Mouse (Mus musculus): ENCODE measurements around the gene Vstm2l. TPM values are rescaled to one million over a fixed set of nuclear protein-coding genes. Genes with fewer than 3 reads are reported as not detected.
A peak's percentile ranks its signal among the peaks of the same experiment; 100 is the strongest.

Vstm2l gene
- total RNA-seq, 2 experiments from 2014 or later = 0.40 to 0.45 TPM

DNA sequence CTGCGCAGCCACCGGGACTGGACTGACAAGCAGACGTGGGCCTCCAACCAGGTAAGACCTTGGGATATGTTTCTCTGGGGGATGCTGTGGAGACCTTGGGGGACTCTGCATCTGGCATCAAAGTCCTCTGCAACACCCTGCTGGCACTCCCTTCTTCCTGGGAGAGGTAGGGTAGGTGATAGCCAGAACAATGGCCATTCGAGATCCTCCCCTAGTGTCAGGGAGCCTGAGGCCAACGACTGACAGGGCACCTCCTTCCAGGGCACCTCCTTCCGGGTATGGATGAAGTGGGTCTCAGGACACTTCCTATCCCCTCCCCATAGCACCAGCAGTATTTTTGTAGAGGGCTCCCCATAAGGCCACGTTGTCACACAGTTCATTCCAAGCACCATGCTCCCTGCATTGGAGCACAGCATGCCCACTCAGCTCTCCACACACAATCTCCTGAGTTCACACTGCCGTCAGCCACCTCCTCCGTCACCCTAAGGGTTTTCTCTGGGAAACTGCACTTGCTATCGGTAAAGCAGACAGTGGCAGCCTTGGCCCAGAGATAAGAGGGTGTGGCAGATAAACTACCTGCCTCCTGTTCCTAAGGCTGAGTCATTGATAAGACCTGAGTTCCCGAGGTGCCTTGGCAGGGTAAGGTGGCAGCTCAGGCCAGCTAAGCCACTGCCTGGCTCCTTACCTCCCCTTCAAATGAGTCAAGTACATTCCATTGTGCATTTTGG lies 21.2 kb downstream of the Vstm2l start:
- no peak for DNase-seq

DNA sequence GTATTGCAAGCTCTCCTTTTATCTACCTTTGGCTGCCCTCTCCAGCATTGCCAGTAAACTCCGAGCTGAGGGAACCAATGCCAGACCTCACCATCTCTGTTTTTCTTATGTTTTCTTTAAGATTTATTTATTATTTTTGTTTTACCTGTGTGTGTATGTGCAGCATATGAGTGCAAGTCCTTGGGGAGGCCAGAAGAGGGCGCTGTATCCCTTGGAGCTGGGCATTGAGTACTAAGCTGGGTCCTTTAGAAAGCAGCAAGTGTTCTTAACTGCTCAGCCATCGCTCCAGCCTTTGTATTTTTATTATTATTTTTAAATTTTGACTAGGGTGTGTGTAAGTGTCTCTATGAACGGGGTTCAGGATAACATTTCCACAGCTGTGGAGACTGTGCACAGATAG lies 22.2 kb downstream of the Vstm2l start:
- no peak for DNase-seq

DNA sequence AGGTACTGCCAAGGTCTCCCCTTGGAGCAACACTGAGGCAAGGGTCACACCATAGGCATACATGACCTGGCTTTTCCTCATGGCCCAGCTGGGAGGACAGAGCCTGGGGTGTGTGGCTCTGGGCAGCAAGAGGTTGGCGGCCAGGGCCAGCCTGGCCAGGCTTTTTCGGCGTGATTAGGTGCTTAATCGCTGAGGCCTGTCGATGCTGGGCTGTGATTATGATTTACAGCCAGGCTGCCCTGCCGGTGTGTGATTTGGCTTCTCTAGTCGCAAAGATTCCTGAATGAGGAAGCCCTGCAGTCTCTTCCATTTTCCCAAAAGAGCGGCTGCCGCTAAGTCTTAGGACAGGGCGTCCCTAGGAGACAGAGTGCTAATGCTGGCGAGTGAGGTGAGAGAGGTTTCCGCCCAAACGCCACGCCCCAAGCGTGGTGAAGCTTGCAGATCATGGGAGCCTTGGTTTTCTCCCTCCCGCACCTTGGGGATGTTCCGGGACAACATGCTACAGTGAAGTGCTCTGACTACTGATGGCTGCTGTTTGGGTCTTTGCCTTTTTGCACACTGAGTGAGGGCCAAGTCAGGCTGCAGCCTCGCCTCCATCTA lies 26.2 kb downstream of the Vstm2l start:
- no peak for DNase-seq

DNA sequence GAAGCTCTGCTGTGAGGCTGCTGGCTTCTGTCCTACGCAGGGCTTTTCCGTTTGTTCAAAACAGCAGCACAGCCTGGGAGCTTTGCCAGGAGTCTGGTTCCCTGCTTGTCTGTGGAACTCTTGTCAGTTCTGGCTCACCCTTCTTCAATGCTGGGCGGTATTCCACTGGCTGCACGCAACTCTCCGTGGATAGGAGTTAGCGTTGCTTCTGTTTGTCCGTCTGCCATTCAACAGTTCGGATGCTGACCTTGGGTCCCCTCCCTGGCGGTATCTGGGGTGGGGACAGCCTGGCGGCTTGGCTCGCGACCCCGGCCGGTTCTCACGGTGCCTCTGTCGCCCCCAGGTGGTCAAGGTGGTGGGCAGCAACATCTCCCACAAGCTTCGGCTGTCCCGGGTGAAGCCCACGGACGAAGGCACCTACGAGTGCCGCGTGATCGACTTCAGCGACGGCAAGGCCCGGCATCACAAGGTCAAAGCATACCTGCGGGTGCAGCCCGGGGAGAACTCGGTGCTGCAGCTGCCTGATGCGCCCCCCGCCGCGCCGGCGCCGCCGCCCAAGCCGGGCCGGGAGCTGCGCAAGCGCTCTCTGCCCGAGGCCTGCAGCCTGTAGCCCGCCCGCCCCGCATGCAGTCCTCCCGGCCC lies 29.2 kb downstream of the Vstm2l start:
- DNase-seq = peak; percentile 75

DNA sequence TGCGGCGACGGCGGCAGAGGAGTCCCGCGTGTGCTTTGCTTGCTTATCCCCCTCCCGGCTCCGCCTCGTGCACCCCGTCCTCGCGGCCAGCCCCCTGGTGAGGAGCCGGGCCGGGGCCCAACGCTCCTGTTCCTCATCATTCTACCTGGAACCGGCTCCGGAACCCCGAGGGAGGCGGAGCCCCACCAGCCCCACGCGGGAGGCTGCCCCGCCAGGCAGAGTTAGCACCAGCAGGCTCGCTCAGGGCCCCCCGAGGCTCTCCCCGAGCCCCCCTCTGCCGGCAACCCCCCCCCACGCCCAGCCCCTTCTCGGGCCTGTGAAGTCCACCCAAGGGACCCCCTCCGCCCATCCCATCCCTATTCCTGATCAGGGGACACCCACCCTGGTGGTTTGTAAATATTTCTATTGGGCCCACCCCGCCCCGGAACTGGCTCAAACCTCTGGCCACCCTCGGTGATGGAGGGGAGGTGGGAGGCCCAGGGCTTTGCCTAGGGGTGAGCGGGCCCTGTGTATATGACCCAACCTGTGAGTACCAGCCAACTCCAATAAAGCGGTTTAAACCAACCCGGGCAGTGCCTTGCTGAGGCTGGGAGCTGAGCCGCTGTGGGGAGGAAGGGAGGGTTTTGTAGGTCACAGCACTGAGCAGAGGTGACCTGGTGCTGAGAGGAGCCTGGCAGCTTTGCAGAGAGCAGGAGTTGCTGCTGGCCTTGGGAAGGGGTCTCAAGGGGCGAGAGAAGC lies 29.9 kb downstream of the Vstm2l start:
- DNase-seq = no peak

DNA sequence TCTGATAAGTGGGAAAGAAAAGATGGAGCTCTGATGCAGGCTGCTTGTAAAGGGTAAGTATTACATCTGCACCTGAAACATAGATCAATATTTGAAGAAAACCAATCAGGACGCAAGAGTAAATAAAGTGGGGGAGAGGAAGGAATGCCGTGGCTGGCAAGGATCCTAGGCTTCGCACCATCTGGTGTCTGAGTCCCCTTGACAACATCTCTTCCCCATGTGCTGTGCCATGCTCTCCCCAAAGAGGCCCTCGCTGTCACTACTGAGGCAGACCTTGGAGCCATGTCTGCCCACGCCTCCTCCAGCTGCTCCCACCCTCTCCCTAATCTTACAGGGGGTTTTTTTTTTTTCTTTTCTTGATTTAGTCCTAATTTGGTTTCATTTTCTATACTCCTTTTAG lies 39.5 kb downstream of the Vstm2l start:
- DNase-seq = no peak

DNA sequence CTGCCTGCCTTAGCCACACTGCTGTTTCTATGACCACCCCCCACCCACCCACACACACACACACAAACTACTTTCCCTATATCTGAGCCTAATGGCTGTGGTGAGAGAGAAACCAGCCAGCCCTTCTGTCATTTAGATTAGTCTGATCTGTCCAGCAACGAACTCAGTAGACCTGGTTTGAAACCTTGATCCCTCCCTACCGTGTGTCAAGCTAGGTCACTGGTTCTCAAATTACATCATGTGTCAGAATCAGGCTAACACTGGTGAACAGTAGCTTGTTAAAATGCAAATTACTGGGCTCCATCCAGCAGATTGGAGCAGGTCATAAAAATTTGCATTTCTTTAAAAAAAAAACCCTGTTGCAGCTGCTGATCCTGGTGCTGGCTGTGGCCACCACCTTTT lies 43.3 kb downstream of the Vstm2l start:
- no peak for DNase-seq

DNA sequence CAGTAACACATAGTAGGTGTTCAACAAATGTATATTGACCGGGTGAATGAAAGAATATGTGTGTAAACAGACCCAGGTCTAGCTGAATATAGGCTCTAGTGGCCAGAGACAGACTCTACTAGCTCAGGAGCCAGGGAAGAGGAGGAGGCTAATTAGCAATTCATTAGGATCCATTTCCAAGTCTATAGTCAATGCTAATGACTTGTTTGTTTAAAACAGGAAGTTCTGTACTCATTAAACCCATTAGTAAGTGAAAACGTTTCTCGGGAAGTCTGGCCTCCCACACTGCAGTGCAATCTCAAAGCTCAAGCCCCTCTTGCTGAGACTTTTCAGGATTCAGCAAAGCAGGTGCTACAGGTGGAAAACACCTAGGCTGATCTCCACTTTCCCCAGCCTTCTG lies 53.4 kb downstream of the Vstm2l start:
- DNase-seq = no peak

DNA sequence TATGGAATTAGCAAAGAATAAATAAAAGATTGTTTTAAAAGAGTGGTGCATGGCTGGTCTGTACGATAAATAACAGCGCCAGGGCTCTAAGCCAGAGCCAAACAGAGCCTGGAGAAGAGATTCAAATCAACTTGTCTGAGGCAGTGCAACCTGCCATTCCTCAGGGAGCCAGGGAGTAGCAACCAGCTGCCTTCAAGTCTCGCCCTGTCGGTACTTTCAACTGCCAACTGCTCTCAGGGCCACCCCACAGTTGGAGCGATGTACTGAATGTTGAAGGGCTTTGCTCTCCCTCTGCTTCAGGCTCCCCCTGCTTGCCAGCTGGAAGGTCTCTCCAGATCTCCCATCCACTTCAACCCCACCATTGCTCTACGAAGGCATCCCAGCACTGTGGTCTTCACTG lies 55.7 kb downstream of the Vstm2l start:
- no peak for DNase-seq

DNA sequence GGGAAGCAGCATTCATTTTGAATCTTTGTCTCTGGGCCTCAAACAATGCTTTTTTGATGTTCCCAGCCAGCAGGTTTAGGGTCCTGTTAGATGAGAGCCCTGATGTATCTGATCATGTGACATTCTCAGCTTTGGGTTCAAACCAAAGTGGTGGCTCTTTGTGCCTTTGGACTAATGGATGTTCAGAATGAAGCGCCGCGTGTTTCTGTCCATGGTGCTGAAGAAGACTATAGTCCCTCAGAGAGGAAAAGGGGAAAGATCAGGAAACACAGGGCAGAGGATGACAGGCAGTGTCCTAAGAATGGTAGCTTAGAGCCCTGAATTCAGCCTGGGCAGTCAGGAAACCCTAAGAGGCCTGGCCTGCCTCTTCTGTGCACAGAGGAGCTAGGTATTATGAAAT lies 56.2 kb downstream of the Vstm2l start:
- peak; percentile 63 for DNase-seq

DNA sequence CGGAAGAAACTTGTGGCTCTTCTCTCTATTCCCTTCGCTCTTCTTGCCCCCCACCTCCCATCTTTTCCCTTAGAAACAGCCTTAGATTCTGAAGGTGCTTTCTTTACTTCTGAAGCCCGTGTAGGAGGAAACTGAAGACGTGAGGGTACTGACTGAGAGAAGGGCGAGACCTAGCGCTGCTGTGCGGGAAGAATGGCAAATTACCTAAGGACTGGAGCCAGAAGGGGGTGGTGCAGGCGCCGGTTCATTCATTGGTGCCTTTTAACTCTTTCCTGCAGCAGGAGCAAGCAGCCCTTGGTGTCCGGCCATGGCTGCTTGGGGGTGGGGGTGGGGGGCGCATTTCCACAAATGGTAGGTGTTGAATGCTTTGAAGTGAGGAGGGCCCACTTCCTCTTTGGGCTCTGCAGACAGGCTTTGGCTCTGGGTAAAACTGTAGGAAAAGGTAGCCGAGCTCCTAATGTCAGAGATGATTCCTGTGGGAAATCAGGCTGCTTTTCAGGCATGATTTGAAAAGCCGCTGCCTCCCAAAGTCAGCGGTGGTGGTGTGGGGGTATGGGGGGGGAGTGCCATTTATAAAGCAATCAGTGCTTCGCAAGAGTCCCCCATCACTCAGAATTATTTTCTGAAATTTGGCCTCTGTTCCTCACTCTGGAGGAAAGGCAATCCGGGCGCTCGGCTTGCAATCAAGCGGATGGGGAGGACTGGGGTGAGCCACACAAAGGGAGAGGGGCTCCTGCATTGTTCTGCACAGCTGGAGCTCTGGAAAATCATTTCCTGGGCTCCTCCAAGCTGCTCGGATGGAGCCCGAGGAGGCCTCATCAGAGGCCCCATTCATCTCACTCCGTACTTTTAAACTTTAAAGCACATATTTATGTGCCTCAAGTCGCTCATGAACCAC lies 60.4 kb downstream of the Vstm2l start:
- no peak for DNase-seq

DNA sequence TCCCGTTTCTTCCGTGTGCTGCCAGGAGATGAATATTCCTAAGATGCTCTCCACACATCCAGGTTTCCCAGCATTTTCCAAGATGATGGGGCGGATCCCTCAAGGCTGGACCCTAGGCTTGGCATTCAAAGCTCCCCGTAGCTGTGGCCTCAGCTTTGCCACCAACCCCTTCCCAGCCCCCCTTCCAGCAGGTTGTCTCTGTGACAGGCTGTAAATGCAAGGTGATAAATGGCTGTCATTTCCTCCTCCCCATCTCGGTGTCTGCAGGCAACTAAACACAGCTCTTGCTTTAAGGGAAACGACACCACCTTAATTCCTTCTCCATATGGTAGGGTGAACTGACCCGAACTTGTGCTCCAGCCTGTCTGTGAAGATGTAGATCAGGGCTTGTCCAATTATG lies 61.1 kb downstream of the Vstm2l start:
- DNase-seq = no peak

DNA sequence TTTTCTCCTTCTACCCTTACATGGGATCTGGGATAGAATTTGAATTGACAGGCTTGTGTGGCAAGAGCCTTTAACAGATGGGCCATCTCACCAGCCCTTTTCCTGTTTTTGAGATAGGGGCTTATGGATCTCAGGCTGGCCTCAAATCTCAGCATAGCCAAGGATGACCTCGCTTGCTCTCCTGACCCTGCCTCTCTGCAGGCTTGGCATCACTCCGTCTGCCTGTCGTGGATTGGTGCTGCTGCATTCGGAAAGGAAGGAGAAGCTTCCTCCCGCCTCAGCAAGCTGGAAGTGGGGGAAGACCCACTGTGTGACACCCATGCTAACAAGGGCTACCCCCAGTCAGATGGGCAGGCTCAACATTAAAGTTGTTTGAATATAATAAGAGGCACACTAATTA lies 64.8 kb downstream of the Vstm2l start:
- DNase-seq = no peak

DNA sequence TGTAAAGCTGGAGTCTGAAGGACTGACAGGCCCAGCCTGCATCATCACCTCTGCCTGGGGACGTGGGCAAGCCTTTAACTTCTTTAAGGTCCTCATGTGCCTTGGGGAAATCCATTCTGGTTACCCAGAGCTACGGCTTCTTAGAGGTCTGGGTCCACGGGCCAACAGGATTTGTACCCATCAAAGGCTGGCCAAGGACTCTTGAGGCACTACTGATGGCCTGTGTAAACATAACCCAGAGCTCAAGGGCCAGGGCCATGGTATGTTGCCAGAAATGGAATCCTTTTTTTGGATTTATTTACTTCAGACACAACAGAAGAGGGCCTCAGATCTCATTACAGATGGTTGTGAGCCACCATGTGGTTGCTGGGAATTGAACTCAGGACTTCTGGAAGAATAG lies 68.3 kb downstream of the Vstm2l start:
- no peak for DNase-seq

DNA sequence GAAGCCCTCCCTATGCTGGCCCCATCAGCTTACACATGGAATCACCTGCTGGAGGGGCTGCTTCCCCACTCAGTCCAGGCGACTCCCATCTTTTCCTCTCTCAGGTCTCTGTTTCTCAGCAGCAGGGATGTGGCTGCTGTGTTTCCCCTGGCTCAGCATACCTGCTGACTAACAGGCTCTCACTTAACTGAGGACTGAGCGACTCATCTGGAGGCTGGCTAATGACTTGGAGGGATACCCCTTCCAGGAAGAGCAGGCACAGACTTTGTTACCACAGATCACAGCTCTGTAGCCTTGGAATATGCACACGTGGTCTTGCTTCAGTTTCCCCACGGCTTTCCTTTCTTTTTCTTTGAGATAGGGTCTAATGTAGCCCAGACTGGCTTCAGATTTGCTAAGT lies 68.8 kb downstream of the Vstm2l start:
- DNase-seq = no peak

DNA sequence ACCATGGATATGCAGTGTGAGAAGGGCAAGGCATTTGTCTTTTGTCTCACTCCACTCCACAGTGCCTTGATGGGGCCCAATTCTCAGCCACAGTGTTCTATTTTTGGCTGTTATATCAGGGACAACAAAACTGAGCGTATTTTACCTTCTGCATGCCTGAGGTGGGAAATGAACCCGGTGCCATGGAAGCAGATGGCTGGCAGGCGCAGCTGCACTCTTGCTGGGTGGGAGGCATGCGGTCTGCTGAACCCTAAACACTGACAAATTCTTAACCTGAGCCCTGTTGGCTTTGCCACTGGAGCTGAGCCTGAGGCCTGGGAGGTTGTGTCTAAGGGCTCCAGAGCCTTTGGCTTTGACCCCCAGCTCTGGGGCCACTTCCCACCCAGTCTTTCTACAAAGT lies 71.2 kb downstream of the Vstm2l start:
- no peak for DNase-seq

DNA sequence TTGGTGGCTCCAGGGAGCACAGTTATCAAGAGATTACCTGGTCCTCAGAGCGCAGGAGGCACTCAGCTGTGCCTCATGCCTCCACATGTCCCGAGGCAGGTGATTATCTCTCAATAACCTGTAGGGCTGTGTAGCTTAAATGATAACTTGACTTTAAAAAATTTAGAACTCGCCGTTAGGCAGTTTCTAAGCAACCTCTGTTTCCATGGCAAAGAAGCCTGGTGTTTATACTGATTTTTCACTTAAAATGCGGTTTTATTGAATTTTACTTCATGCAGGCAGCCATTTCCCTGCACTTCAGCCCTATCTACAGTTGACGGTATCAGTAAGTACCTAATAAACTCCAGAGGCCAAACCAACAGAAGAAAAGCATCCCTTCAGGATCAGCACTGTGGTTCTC lies 71.8 kb downstream of the Vstm2l start:
- no peak for DNase-seq

DNA sequence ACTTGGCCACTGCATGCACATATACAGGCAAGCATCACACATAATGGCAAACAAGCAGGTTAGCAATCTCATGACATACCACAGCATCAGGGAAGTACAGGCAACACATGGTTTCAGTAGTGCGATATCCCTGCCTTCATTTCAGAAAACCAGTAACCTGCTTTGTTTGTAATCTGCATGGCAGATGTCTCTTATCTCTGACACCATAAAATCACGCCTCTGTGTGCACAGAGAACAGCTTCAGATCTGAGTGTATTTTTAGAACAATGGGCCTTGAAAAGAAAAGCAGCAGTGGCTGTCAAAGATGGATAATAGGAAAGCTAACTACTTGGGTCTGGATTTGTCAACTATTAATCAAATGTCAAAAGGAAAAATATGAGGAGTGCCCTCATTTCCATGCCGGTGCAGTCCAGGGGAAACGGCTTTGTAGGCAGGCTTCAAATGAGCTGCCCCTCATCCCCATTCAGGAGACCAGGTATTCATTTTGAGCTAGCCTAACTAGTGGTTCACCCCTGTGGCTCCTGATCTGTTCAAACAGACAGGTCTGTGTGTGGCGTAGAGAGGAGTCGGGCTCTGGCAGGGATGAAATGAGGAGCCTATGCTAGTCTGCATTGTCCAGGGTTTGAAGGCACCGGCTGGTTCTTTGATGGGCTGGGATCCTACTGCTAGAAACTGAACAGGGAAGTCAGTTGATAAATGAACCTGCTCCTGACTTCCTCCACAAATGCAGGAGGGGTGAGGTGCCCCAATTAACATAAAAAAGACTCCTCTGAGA lies 74.2 kb downstream of the Vstm2l start:
- no peak for DNase-seq

DNA sequence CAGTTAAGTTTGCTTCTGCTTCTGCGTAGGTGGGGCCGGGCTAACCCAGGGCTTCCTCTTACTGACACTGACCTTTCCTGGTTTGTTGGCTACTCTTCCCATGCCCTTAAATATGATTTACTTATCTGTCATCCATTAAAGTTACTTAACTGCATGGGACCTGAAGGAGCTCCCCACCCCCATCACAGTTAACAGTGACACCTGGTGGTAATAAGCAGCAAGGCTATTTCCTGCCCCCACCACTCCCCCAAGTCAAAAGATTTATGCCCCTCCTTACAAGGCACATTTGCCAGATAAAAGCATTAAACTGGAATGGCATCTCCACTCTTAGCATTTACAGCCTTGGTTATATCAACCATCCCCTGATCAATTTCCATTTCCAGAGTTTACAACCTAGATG lies 75.5 kb downstream of the Vstm2l start:
- DNase-seq = no peak

DNA sequence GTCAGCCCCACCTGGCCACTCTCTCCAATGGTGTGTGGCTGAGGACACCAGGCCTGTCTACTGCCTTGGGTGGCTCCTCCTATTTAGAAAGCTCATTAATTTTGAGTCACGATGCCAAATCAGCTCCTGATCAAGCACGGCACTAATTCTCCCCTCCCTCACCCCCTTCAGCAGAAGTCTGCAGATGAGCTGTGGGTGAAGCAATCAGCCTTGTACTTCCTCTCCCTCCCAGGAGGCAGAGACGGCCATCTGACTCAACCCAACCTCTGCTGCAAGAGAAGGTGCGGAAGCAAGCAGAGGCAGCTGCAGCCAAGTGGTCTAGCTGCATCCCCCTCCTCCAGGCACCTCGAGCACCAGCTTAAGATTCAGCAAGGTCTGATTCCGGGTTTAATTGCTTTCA lies 76.6 kb downstream of the Vstm2l start:
- DNase-seq = no peak

DNA sequence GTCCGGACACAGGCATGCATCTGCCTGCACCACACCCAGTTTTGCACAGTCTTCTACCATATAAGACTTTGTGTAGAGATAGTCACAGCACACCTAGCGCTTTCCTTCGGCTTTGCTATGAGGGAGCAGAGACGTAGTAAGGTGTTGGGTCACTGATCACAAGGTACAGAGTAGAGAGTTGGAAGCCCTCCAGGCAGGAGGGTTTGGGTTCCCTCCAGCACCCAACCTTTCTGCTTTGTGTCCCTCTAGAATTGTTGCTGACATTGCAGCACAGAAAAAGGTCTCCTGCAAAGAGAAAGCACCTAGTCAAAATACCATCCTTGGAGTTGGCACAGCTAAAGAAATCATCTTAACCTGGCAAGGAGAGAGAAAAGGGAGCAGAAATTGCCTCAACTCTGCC lies 78.0 kb downstream of the Vstm2l start:
- no peak for DNase-seq

Measured in gastrocnemius, postnatal 10 days (tissue).